Mouse (Mus musculus) stomach, postnatal 0 days (tissue): Measurements from ENCODE around the gene Tmem248. TPM values are rescaled to one million over a fixed set of nuclear protein-coding genes. Genes with fewer than 3 reads are reported as not detected.

ENCODE experiments used
- ATAC-seq: fragments of 200-750 bp; cut with Nextera tagmentation; 2 replicates; pipeline ENCODE4 v1.8.0; 2017; ENCODE audit not compliant: low FRiP score, low TSS enrichment
- DNase-seq: peaks from one replicate; pipeline ENCODE4 v3.0.0-alpha.2; 2016; ENCODE audit warnings: low spot score
- H3K27ac ChIP-seq: fragments of 300-500 bp; sonication (generic); replicated peaks from 2 replicates; pipeline ENCODE4 v1.5.1; 2014; ENCODE audit warnings: mild to moderate bottlenecking, control low read depth
- H3K27me3 ChIP-seq: fragments of 300-500 bp; sonication (generic); 2 replicates; pipeline ENCODE4 v1.6.1; 2014; ENCODE audit warnings: low read length; ENCODE audit not compliant: control insufficient read depth, insufficient read depth
- H3K36me3 ChIP-seq: fragments of 300-500 bp; sonication (generic); 2 replicates; pipeline ENCODE4 v1.6.1; 2014; ENCODE audit warnings: low read length, mixed read lengths; ENCODE audit not compliant: control insufficient read depth, insufficient read depth
- H3K4me1 ChIP-seq: fragments of 300-500 bp; sonication (generic); replicated peaks from 2 replicates; pipeline ENCODE4 v1.6.1; 2014; ENCODE audit warnings: antibody characterized with exemption; ENCODE audit not compliant: control insufficient read depth, insufficient read depth
- H3K4me2 ChIP-seq: fragments of 300-500 bp; sonication (generic); replicated peaks from 2 replicates; pipeline ENCODE4 v1.6.1; 2014; ENCODE audit warnings: low read depth, mild to moderate bottlenecking, control low read depth, moderate library complexity
- H3K4me3 ChIP-seq: fragments of 300-500 bp; sonication (generic); 2 replicates; pipeline ENCODE4 v1.5.1; 2014; ENCODE audit warnings: low read depth, low read length, control low read depth
- H3K9ac ChIP-seq: fragments of 300-500 bp; sonication (generic); 2 replicates; pipeline ENCODE4 v1.6.1; 2014; ENCODE audit warnings: mild to moderate bottlenecking, low read length, control low read depth, mixed read lengths
- H3K9me3 ChIP-seq: fragments of 300-500 bp; sonication (generic); 2 replicates; pipeline ENCODE4 v1.6.1; 2016; ENCODE audit warnings: low read length; ENCODE audit not compliant: control insufficient read depth
- CTCF ChIP-seq: IDR thresholded peaks from 2 replicates; pipeline ENCODE4 v1.5.1; 2016; ENCODE audit warnings: antibody characterized with exemption, low read depth, mild to moderate bottlenecking, moderate library complexity
- EP300 ChIP-seq: optimal IDR thresholded peaks from 2 replicates; pipeline ENCODE3; 2016; ENCODE audit warnings: antibody characterized with exemption
- WGBS: fragments of 180-500 bp; shearing (Covaris S2); extraction: QIAGEN DNeasy Blood & Tissue Kit; methylation state at CpG from one replicate; pipeline ENCODE4 v1.1.7; 2014; 5-methylcytosine and 5-hydroxymethylcytosine counted together
- polyA plus RNA-seq: library from polyadenylated mRNA; unstranded; fragments of >200 nt; fragmentation: Nextera tagmentation; extraction: Ambion mirVana; gene quantifications from 2 replicates; pipeline ENCODE4 v1.2.1, GENCODE M21; 2015

The Tmem248 gene
- polyA plus RNA-seq, 1 experiment from 2014 or later, result 33.2 TPM

GRCm38 (mm10) chr5:130239856-130240255 lies 23.0 kb downstream of the Tmem248 start:
- 95% methylated on average over 2 of the region's 2 CpGs for WGBS
- no peak for ATAC-seq
- H3K9ac ChIP-seq, result no peak overlapping the region
- no peak overlapping the region for H3K4me2 ChIP-seq
- H3K27me3 ChIP-seq, result no peaks in the 10 kb centered on the region
- TF ChIP-seq EP300 (no peak), CTCF (no peak)
- no peak for DNase-seq
- no peak overlapping the region for H3K27ac ChIP-seq
- no peaks in the 10 kb centered on the region for H3K9me3 ChIP-seq
- no peaks in the 10 kb centered on the region for H3K4me1 ChIP-seq
- H3K36me3 ChIP-seq, result peaks cover 22% of the 10 kb centered on the region
- H3K4me3 ChIP-seq, result no peak overlapping the region

DNA sequence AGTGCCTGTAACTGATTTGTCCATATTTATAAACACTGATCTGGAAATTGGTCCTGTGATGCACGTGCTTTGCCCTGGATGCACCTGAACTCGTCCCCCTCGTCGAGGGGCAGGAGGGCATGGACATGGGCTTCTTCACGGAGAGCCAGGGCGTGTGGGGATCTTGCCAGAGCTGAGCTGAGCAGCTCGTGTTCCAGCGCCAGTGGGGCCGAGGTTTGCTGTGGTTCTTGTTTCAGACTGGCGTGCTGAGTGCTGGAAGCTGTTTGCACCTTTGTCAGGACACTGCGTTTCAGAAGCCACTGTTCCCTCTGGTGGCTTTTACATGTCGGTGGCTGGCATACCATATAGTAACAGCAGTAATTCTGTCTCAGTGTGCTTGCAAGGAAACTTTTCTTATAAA lies 24.5 kb downstream of the Tmem248 start:
- no peaks in the 10 kb centered on the region for H3K27me3 ChIP-seq
- TF ChIP-seq CTCF (no peak), EP300 (no peak)
- no peaks in the 10 kb centered on the region for H3K4me1 ChIP-seq
- ATAC-seq, result no peak
- DNase-seq, result no peak
- 87% methylated on average over 12 of the region's 12 CpGs for WGBS
- H3K4me3 ChIP-seq, result no peak overlapping the region
- H3K36me3 ChIP-seq, result peaks cover 25% of the 10 kb centered on the region
- no peak overlapping the region for H3K9ac ChIP-seq
- no peak overlapping the region for H3K4me2 ChIP-seq
- H3K9me3 ChIP-seq, result no peaks in the 10 kb centered on the region
- no peak overlapping the region for H3K27ac ChIP-seq

DNA sequence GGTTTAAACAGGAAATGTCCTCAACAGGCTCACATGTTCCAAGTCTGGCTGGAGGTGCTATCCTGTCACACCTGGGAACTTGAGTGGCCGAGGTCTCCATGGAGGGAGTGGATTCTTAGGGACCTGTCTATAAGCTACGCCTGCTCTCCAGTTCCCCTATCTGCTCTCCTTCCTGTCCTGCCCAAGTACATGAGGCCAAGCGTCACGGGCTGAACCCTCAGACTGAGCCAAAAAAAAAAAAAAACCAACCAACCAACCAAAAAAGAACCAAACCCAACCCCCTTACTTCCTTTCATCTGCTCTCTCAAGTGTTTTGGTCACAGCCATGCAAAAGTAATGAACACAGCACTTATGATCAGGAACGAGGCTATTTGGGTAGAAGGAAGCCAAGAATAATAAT lies 30.9 kb downstream of the Tmem248 start:
- peaks cover 35% of the 10 kb centered on the region for H3K36me3 ChIP-seq

DNA sequence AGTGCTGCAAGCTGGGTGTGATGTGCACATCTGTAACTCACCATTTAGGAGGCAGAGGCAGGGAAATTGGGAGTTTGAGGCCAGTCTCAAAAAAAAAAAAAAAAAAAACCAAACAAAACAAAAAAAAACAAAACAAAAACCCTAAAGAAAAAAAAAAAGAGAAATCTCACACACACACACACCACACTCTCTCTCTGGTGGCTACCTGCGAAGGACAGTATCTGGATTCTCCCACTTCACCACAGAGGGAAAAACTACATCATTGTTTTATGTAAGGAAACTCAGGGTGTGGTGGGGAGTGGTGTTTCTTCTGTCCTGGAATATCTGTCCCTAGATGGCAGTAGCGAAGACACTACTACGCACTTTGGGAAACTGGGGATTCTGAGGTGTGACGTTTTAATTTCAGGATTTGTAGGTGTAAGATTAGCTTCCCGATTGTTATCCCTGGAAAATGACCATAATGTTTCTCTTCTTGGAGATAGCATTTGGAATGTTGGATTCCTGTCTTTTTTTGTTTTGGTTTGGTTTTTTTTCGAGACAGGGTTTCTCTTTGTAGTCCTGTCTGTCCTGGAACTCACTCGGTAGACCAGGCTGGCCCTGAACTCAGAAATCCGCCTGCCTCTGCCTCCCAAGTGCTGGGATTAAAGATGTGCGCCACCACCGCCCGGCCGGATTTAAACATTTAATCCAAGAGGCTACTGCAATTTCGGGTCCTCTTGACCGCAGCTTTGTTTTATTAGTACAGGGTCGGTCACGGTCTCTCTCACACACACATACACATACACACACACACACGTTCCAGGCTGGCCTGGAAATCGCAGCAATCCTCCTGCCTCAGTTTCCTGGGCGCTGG lies 37.5 kb downstream of the Tmem248 start:
- Histone ChIP-seq H3K9me3 (no peaks in the 10 kb centered on the region), H3K36me3 (peaks cover 4% of the 10 kb centered on the region; the same call in 1 of the 2 replicates), H3K27me3 (no peaks in the 10 kb centered on the region), H3K4me3 (peak overlapping the region; percentile 75), H3K4me2 (peak overlapping the region; percentile 64), H3K27ac (peak overlapping the region; percentile 95), H3K9ac (peak overlapping the region; percentile 86), H3K4me1 (no peaks in the 10 kb centered on the region; the same call in 1 of the 2 replicates)
- TF ChIP-seq EP300 (no peak), CTCF (peak; percentile 68)
- no peak for ATAC-seq
- WGBS, result 9% methylated on average over 19 of the region's 19 CpGs
- no peak for DNase-seq

More for the DNA sequence above, 30.9 kb downstream of the Tmem248 start:
- Histone ChIP-seq H3K9ac (no peak overlapping the region), H3K4me1 (no peaks in the 10 kb centered on the region), H3K27me3 (no peaks in the 10 kb centered on the region), H3K4me2 (no peak overlapping the region), H3K4me3 (no peak overlapping the region), H3K9me3 (no peaks in the 10 kb centered on the region), H3K27ac (no peak overlapping the region)
- DNase-seq, result no peak
- 68% methylated on average over 5 of the region's 5 CpGs for WGBS
- ATAC-seq, result no peak
- no peak for TF ChIP-seq EP300
- TF ChIP-seq CTCF, result no peak

DNA sequence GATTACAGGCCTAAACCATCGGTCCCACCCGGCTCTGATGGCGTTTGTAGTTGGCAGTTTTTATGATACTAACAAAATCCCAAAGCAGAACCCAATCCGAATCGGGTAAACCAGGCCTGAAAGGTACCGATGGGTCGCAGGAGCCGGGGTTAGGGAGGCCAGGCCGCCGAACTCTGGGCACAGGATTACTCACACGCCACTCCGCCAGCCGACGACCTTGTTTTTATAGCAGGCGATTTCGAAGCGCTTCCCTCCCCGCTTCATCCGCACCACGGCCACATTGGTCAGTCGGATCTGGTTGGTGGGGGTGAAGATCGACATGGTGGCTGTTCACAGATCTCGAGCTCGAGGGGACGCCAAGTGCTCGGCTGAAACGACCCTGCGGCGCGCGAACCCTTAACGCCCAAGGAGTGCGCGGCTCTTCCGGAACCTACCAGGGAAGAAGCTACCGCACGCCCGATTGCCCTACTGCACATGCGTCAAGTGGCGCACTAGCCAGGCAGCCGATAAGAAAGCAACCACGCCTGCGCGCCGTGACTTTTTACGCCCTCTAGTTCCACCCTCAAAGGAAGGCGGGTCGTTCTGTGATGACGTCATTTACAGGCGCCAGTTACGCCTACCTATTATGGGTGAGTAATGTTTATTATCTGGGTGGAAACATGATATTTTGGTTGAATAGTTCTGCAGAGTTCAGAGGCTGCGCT lies 38.3 kb downstream of the Tmem248 start, which contains the start of the genes Sbds and Tyw1:
TSS of gene Sbds (minus strand) at position 514 of the 704 bp plus-strand sequence.
TSS of gene Tyw1 (plus strand) at position 603 of the 704 bp plus-strand sequence.
- peak; percentile 19; the same call in 1 of the 2 replicates for TF ChIP-seq CTCF
- TF ChIP-seq EP300, result no peak
- under 1% methylated on average over 52 of the region's 52 CpGs for WGBS
- Histone ChIP-seq H3K4me1 (no peaks in the 10 kb centered on the region; the same call in 1 of the 2 replicates), H3K27me3 (no peaks in the 10 kb centered on the region), H3K27ac (peak within 1 kb of the TSS; percentile 95), H3K4me2 (peak within 1 kb of the TSS; percentile 68), H3K9ac (peak within 1 kb of the TSS; percentile 86), H3K4me3 (peak within 1 kb of the TSS; percentile 75), H3K36me3 (peaks cover 3% of the 10 kb centered on the region; the same call in 1 of the 2 replicates), H3K9me3 (no peaks in the 10 kb centered on the region)
- peak; percentile 98 for DNase-seq
- peak; percentile 92 for ATAC-seq
